23 mouse cellular contexts compared by ENCODE assay signal in the genomic region with DNA sequence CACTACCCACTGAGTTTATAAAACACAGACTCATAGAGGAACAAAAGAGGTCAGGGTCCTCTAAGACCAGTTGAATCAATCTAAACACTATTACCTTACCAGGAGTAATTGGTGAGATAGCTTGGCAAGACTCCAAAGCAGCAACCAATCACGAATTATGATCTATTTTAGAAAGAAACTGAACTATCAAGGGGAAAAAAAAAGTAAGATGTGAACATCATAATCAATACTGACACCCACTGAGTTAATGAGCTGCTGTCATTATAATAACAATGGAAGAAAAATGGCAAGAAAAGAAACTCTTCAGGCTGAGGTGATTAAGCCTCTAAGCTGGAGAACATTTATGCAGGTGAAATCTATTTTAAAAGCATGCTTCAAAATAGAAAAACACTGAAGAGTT.
DNase-seq lines count a peak whose midpoint lies in the region; ATAC-seq and TF ChIP-seq lines count a peak whose summit lies in the region.
"Had no signal": no experiment of that assay in that cellular context is flagged by ENCODE, and none has a peak within 500 bp of the region (broad histone marks: within the 10 kb centered on the region; RNA-seq: fewer than 3 reads in every experiment).

No protein-coding gene starts in this region.

- H3K27me3 ChIP-seq in forebrain, embryonic 14.5 days (replicated peaks; ENCODE audit: control insufficient read depth, insufficient read depth, low read length) = no peaks in the 10 kb centered on the region
- no peaks in the 10 kb centered on the region for H3K27me3 ChIP-seq in forebrain, embryonic 12.5 days
- H3K27me3 ChIP-seq in forebrain, embryonic 16.5 days (replicated peaks; ENCODE audit: control insufficient read depth, insufficient read depth, low read length) = no peaks in the 10 kb centered on the region
- H3K27me3 ChIP-seq in forebrain, embryonic 13.5 days = no peaks in the 10 kb centered on the region
- H3K27me3 ChIP-seq: CH12.LX; embryonic facial prominence, embryonic 12.5 days; Patski had no signal

- no peak overlapping the region for H3K4me2 ChIP-seq in forebrain, embryonic 14.5 days (ENCODE audit: low read length)
- H3K4me2 ChIP-seq in forebrain, embryonic 12.5 days = no peak overlapping the region
- H3K4me2 ChIP-seq in forebrain, embryonic 16.5 days (ENCODE audit: low read length) = no peak overlapping the region
- no peak overlapping the region for H3K4me2 ChIP-seq in forebrain, embryonic 13.5 days
- H3K4me2 ChIP-seq: embryonic facial prominence, embryonic 12.5 days had no signal

- no peak for ATAC-seq in forebrain, embryonic 14.5 days
- no peak for ATAC-seq in forebrain, embryonic 12.5 days (ENCODE audit: low FRiP score)
- ATAC-seq in forebrain, embryonic 16.5 days = no peak
- ATAC-seq in forebrain, embryonic 13.5 days = no peak
- ATAC-seq: activated CD4-positive, CD25-positive, alpha-beta regulatory T cell, adult 4 months; CD4-positive, CD25-positive, alpha-beta regulatory T cell, adult 4 months; Patski had no signal

- H3K4me3 ChIP-seq in forebrain, embryonic 14.5 days (ENCODE audit: low read depth, low read length) = no peak overlapping the region
- H3K4me3 ChIP-seq in forebrain, embryonic 12.5 days (replicated peaks) = no peak overlapping the region
- H3K4me3 ChIP-seq in forebrain, embryonic 16.5 days (replicated peaks; ENCODE audit: low read length) = no peak overlapping the region
- H3K4me3 ChIP-seq in forebrain, embryonic 13.5 days = no peak overlapping the region
- H3K4me3 ChIP-seq: embryonic facial prominence, embryonic 10.5 days; embryonic facial prominence, embryonic 12.5 days had no signal

- no peak for TF ChIP-seq POLR2A in brain, embryonic 14.5 days (IDR thresholded peaks at IDR 0.05; ENCODE audit: borderline replicate concordance, extremely low read depth, insufficient read depth, insufficient read length, poor library complexity, severe bottlenecking)

- TF ChIP-seq CTCF in brain, embryonic 14.5 days (IDR thresholded peaks at IDR 0.05; ENCODE audit: borderline replicate concordance, extremely low read depth, insufficient read depth, insufficient read length) = no peak

- H3K4me1 ChIP-seq in forebrain, embryonic 14.5 days (ENCODE audit: control insufficient read depth, insufficient read depth, low read length) = peaks cover 2% of the 10 kb centered on the region; the same call in 1 of the 2 replicates
- no peaks in the 10 kb centered on the region for H3K4me1 ChIP-seq in forebrain, embryonic 12.5 days
- H3K4me1 ChIP-seq in forebrain, embryonic 16.5 days (replicated peaks; ENCODE audit: control insufficient read depth, insufficient read depth, low read length) = peaks cover 2% of the 10 kb centered on the region; the same call in 1 of the 2 replicates
- peaks cover 9% of the 10 kb centered on the region for H3K4me1 ChIP-seq in forebrain, embryonic 13.5 days
- H3K4me1 ChIP-seq: embryonic facial prominence, embryonic 10.5 days; embryonic facial prominence, embryonic 12.5 days had no signal

- no peaks in the 10 kb centered on the region for H3K36me3 ChIP-seq in forebrain, embryonic 14.5 days (ENCODE audit: control insufficient read depth, insufficient read depth, low read length)
- H3K36me3 ChIP-seq in forebrain, embryonic 12.5 days (replicated peaks) = no peaks in the 10 kb centered on the region
- H3K36me3 ChIP-seq in forebrain, embryonic 16.5 days (ENCODE audit: control insufficient read depth, insufficient read depth) = no peaks in the 10 kb centered on the region
- H3K36me3 ChIP-seq in forebrain, embryonic 13.5 days (ENCODE audit: poor library complexity, severe bottlenecking) = no peaks in the 10 kb centered on the region
- H3K36me3 ChIP-seq: embryonic facial prominence, embryonic 10.5 days; embryonic facial prominence, embryonic 12.5 days; G1E had no signal

- 15% methylated on average over 1 of the region's 1 CpGs for WGBS in forebrain, embryonic 14.5 days
- 33% methylated on average over 1 of the region's 1 CpGs for WGBS in forebrain, embryonic 12.5 days
- 24% methylated on average over 1 of the region's 1 CpGs for WGBS in forebrain, embryonic 16.5 days
- 19% methylated on average over 1 of the region's 1 CpGs for WGBS in forebrain, embryonic 13.5 days

- H3K27ac ChIP-seq in forebrain, embryonic 14.5 days (ENCODE audit: low read depth, low read length) = no peak overlapping the region
- H3K27ac ChIP-seq in forebrain, embryonic 12.5 days = no peak overlapping the region
- H3K27ac ChIP-seq in forebrain, embryonic 16.5 days (ENCODE audit: low read length) = peak overlapping the region; percentile 33; the same call in 1 of the 2 replicates
- no peak overlapping the region for H3K27ac ChIP-seq in forebrain, embryonic 13.5 days
- H3K27ac ChIP-seq: embryonic facial prominence, embryonic 10.5 days; embryonic facial prominence, embryonic 12.5 days had no signal

- no peaks in the 10 kb centered on the region for H3K9me3 ChIP-seq in forebrain, embryonic 14.5 days (replicated peaks; ENCODE audit: control insufficient read depth, low read length)
- no peaks in the 10 kb centered on the region for H3K9me3 ChIP-seq in forebrain, embryonic 12.5 days
- no peaks in the 10 kb centered on the region for H3K9me3 ChIP-seq in forebrain, embryonic 16.5 days (ENCODE audit: control insufficient read depth, low read length)
- H3K9me3 ChIP-seq in forebrain, embryonic 13.5 days (replicated peaks) = no peaks in the 10 kb centered on the region
- H3K9me3 ChIP-seq: embryonic facial prominence, embryonic 10.5 days; embryonic facial prominence, embryonic 12.5 days had no signal

- H3K9ac ChIP-seq in forebrain, embryonic 14.5 days (ENCODE audit: low read length) = no peak overlapping the region
- H3K9ac ChIP-seq in forebrain, embryonic 12.5 days = no peak overlapping the region
- no peak overlapping the region for H3K9ac ChIP-seq in forebrain, embryonic 16.5 days (replicated peaks; ENCODE audit: low read depth, low read length)
- no peak overlapping the region for H3K9ac ChIP-seq in forebrain, embryonic 13.5 days
- H3K9ac ChIP-seq: embryonic facial prominence, embryonic 12.5 days had no signal

- peak; percentile 27 for DNase-seq in forebrain, embryonic 14.5 days (ENCODE audit: low spot score)
- peak; percentile 53 for DNase-seq in brain, embryonic 14.5 days (ENCODE audit: low read depth)
- peak; percentile 50 for DNase-seq in retina, postnatal 1 day
- no peak for DNase-seq in ovary, postnatal 14 days (ENCODE audit: low spot score)
- DNase-seq: adrenal gland, adult 8-10 months; adrenal gland, postnatal 14 days; adrenal gland, postnatal 36 days; B cell, adult 2 months; cerebellum, adult 11-12 months; cerebellum, adult 2 months; cerebellum, adult 9-10 months; cerebellum, postnatal 10 days; cerebellum, postnatal 25 days had no signal
